Mouse (Mus musculus) forebrain, embryonic 14.5 days (tissue): ENCODE data around the gene Spata13. TPM values are rescaled to one million over a fixed set of nuclear protein-coding genes. Genes with fewer than 3 reads are reported as not detected.

Source experiments
- ATAC-seq: fragments of 200-750 bp; cut with Nextera tagmentation; 2 replicates; pipeline ENCODE4 v1.8.0; 2017; ENCODE audit warnings: mild to moderate bottlenecking, moderate library complexity
- DNase-seq: peaks from one replicate; pipeline ENCODE4 v3.0.0-alpha.2; 2015; ENCODE audit warnings: low spot score
- H3K27ac ChIP-seq: fragments of 300-500 bp; sonication (generic); 2 replicates; pipeline ENCODE4 v1.5.1; 2014; ENCODE audit warnings: low read depth, mild to moderate bottlenecking, control low read depth, low read length, moderate library complexity
- H3K27me3 ChIP-seq: fragments of 300-500 bp; sonication (generic); replicated peaks from 2 replicates; pipeline ENCODE4 v1.6.1; 2014; ENCODE audit warnings: low read length, control low read depth, mixed read lengths; ENCODE audit not compliant: control insufficient read depth, insufficient read depth
- H3K36me3 ChIP-seq: fragments of 300-500 bp; sonication (generic); 2 replicates; pipeline ENCODE4 v1.6.1; 2014; ENCODE audit warnings: low read length, control low read depth; ENCODE audit not compliant: control insufficient read depth, insufficient read depth
- H3K4me1 ChIP-seq: fragments of 300-500 bp; sonication (generic); 2 replicates; pipeline ENCODE4 v1.6.1; 2014; ENCODE audit warnings: antibody characterized with exemption, low read length, control low read depth; ENCODE audit not compliant: control insufficient read depth, insufficient read depth
- H3K4me2 ChIP-seq: fragments of 300-500 bp; sonication (generic); 2 replicates; pipeline ENCODE4 v1.6.1; 2014; ENCODE audit warnings: mild to moderate bottlenecking, control low read depth, low read length
- H3K4me3 ChIP-seq: fragments of 300-500 bp; sonication (generic); 2 replicates; pipeline ENCODE4 v1.5.1; 2014; ENCODE audit warnings: low read depth, low read length, control low read depth
- H3K9ac ChIP-seq: fragments of 300-500 bp; sonication (generic); 2 replicates; pipeline ENCODE4 v1.6.1; 2014; ENCODE audit warnings: mild to moderate bottlenecking, low read length, control low read depth, moderate library complexity
- H3K9me3 ChIP-seq: fragments of 300-500 bp; sonication (generic); replicated peaks from 2 replicates; pipeline ENCODE4 v1.6.1; 2016; ENCODE audit warnings: low read length, control low read depth, mixed read lengths; ENCODE audit not compliant: control insufficient read depth
- WGBS: fragments of 180-500 bp; shearing (Covaris S2); extraction: QIAGEN DNeasy Blood & Tissue Kit; methylation state at CpG from one replicate; pipeline ENCODE4 v1.1.7; 2014; 5-methylcytosine and 5-hydroxymethylcytosine counted together
- polyA plus RNA-seq: library from polyadenylated mRNA; unstranded; fragments of >200 nt; fragmentation: Nextera tagmentation; extraction: Ambion mirVana; gene quantifications from 2 replicates; pipeline ENCODE4 v1.2.1, GENCODE M21; 2014

The Spata13 gene
- polyA plus RNA-seq, 1 experiment from 2014 or later = 36.6 TPM

- no peak for DNase-seq
- H3K9me3 ChIP-seq = no peaks in the 10 kb centered on the region
- H3K27ac ChIP-seq = no peak overlapping the region
- H3K4me1 ChIP-seq = peaks cover 20% of the 10 kb centered on the region
- H3K27me3 ChIP-seq = no peaks in the 10 kb centered on the region
- H3K36me3 ChIP-seq = peaks cover 3% of the 10 kb centered on the region; the same call in 1 of the 2 replicates
- H3K4me2 ChIP-seq = no peak overlapping the region
- 96% methylated on average over 8 of the region's 8 CpGs for WGBS
- H3K9ac ChIP-seq = no peak overlapping the region
- ATAC-seq = no peak
- no peak overlapping the region for H3K4me3 ChIP-seq
Measured at GRCm38 (mm10) chr14:60660591-60660990, 26.8 kb downstream of the Spata13 start.

- H3K9me3 ChIP-seq = no peaks in the 10 kb centered on the region
- WGBS = 89% methylated on average over 5 of the region's 5 CpGs
- H3K4me2 ChIP-seq = no peak overlapping the region
- no peak overlapping the region for H3K27ac ChIP-seq
- ATAC-seq (no peak), DNase-seq (no peak)
- peaks cover 3% of the 10 kb centered on the region; the same call in 1 of the 2 replicates for H3K36me3 ChIP-seq
- H3K27me3 ChIP-seq = no peaks in the 10 kb centered on the region
- H3K4me1 ChIP-seq = peaks cover 14% of the 10 kb centered on the region
- no peak overlapping the region for H3K4me3 ChIP-seq
- H3K9ac ChIP-seq = no peak overlapping the region
Measured at GRCm38 (mm10) chr14:60661281-60661680, 27.5 kb downstream of the Spata13 start.

- Histone ChIP-seq H3K36me3 (peaks cover 3% of the 10 kb centered on the region; the same call in 1 of the 2 replicates), H3K9me3 (no peaks in the 10 kb centered on the region), H3K4me3 (no peak overlapping the region), H3K27me3 (no peaks in the 10 kb centered on the region), H3K4me2 (no peak overlapping the region), H3K27ac (no peak overlapping the region), H3K9ac (no peak overlapping the region), H3K4me1 (peaks cover 6% of the 10 kb centered on the region)
- DNase-seq (no peak), ATAC-seq (no peak)
- WGBS = 85% methylated on average over 11 of the region's 11 CpGs
Measured at GRCm38 (mm10) chr14:60663309-60663940, 29.6 kb downstream of the Spata13 start.

- Histone ChIP-seq H3K9ac (no peak overlapping the region), H3K9me3 (no peaks in the 10 kb centered on the region), H3K4me2 (no peak overlapping the region), H3K4me3 (no peak overlapping the region), H3K36me3 (peaks cover 3% of the 10 kb centered on the region; the same call in 1 of the 2 replicates), H3K27me3 (no peaks in the 10 kb centered on the region), H3K4me1 (peaks cover 6% of the 10 kb centered on the region), H3K27ac (no peak overlapping the region)
- ATAC-seq (peak; percentile 65), DNase-seq (peak; percentile 65)
- WGBS = 9% methylated on average over 4 of the region's 4 CpGs
Measured at GRCm38 (mm10) chr14:60664641-60665040, 30.8 kb downstream of the Spata13 start.

- DNase-seq (no peak), ATAC-seq (no peak)
- Histone ChIP-seq H3K4me1 (peaks cover 8% of the 10 kb centered on the region), H3K4me2 (no peak overlapping the region), H3K9me3 (no peaks in the 10 kb centered on the region), H3K4me3 (no peak overlapping the region), H3K36me3 (peaks cover 3% of the 10 kb centered on the region; the same call in 1 of the 2 replicates), H3K27ac (no peak overlapping the region), H3K9ac (no peak overlapping the region), H3K27me3 (no peaks in the 10 kb centered on the region)
- 67% methylated on average over 6 of the region's 6 CpGs for WGBS
Measured at GRCm38 (mm10) chr14:60665263-60665662, 31.5 kb downstream of the Spata13 start.

GRCm38 (mm10) chr14:60666252-60666651 lies 32.5 kb downstream of the Spata13 start:
- no peak overlapping the region for H3K9ac ChIP-seq
- no peak overlapping the region for H3K4me3 ChIP-seq
- no peaks in the 10 kb centered on the region for H3K27me3 ChIP-seq
- H3K36me3 ChIP-seq = no peaks in the 10 kb centered on the region; the same call in 1 of the 2 replicates
- no peak overlapping the region for H3K27ac ChIP-seq
- WGBS = 88% methylated on average over 7 of the region's 7 CpGs
- H3K4me1 ChIP-seq = peaks cover 16% of the 10 kb centered on the region
- ATAC-seq = no peak
- DNase-seq = no peak
- H3K4me2 ChIP-seq = no peak overlapping the region
- no peaks in the 10 kb centered on the region for H3K9me3 ChIP-seq

GRCm38 (mm10) chr14:60670191-60670590 lies 36.4 kb downstream of the Spata13 start:
- no peaks in the 10 kb centered on the region for H3K9me3 ChIP-seq
- peak; percentile 41 for DNase-seq
- H3K4me3 ChIP-seq = no peak overlapping the region
- 40% methylated on average over 7 of the region's 7 CpGs for WGBS
- peaks cover 16% of the 10 kb centered on the region for H3K4me1 ChIP-seq
- no peak overlapping the region for H3K27ac ChIP-seq
- no peaks in the 10 kb centered on the region for H3K36me3 ChIP-seq
- H3K4me2 ChIP-seq = no peak overlapping the region
- no peaks in the 10 kb centered on the region for H3K27me3 ChIP-seq
- no peak for ATAC-seq
- H3K9ac ChIP-seq = no peak overlapping the region

GRCm38 (mm10) chr14:60671504-60671903 lies 37.7 kb downstream of the Spata13 start:
- no peaks in the 10 kb centered on the region for H3K9me3 ChIP-seq
- H3K4me2 ChIP-seq = no peak overlapping the region
- ATAC-seq = peak; percentile 72
- 32% methylated on average over 2 of the region's 2 CpGs for WGBS
- no peaks in the 10 kb centered on the region for H3K36me3 ChIP-seq
- peaks cover 16% of the 10 kb centered on the region for H3K4me1 ChIP-seq
- no peak overlapping the region for H3K27ac ChIP-seq
- no peaks in the 10 kb centered on the region for H3K27me3 ChIP-seq
- no peak overlapping the region for H3K9ac ChIP-seq
- no peak overlapping the region for H3K4me3 ChIP-seq
- peak; percentile 74 for DNase-seq

- Histone ChIP-seq H3K4me1 (peaks cover 11% of the 10 kb centered on the region; the same call in 1 of the 2 replicates), H3K9me3 (no peaks in the 10 kb centered on the region), H3K9ac (no peak overlapping the region), H3K4me2 (no peak overlapping the region), H3K27ac (no peak overlapping the region), H3K4me3 (no peak overlapping the region), H3K27me3 (no peaks in the 10 kb centered on the region), H3K36me3 (no peaks in the 10 kb centered on the region)
- DNase-seq (no peak), ATAC-seq (no peak)
- WGBS = 86% methylated on average over 4 of the region's 4 CpGs
Measured at GRCm38 (mm10) chr14:60675697-60676096, 41.9 kb downstream of the Spata13 start.
